Mouse (Mus musculus): ENCODE results near the gene Cys1. TPM values are rescaled to one million over a fixed set of nuclear protein-coding genes. Genes with fewer than 3 reads are reported as not detected.

Cys1 gene
- polyA plus RNA-seq, 1 experiment from 2014 or later = 1.2 TPM

GRCm38 (mm10) chr12:24710672-24711071 is 29.1 kb upstream of the Cys1 start:
- H3K4me1 ChIP-seq (replicated peaks; ENCODE audit: control insufficient read depth, insufficient read depth, low read length) = no peaks in the 10 kb centered on the region
- H3K27me3 ChIP-seq (ENCODE audit: control insufficient read depth, insufficient read depth, low read length) = no peaks in the 10 kb centered on the region
- 76% methylated on average over 5 of the region's 5 CpGs for WGBS
- no peak overlapping the region for H3K9ac ChIP-seq (ENCODE audit: low read depth, low read length)
- H3K9me3 ChIP-seq (ENCODE audit: control insufficient read depth, low read length) = no peaks in the 10 kb centered on the region
- H3K27ac ChIP-seq (ENCODE audit: low read depth, low read length) = no peak overlapping the region
- peaks cover 9% of the 10 kb centered on the region for H3K36me3 ChIP-seq (ENCODE audit: control insufficient read depth, insufficient read depth, low read length)
- peak overlapping the region; percentile 75 for H3K4me3 ChIP-seq (ENCODE audit: low read depth, low read length)
- DNase-seq (ENCODE audit: low spot score) (peak; percentile 65), ATAC-seq (ENCODE audit: low FRiP score) (no peak)
- peak overlapping the region; percentile 16; the same call in 1 of the 2 replicates for H3K4me2 ChIP-seq (replicated peaks; ENCODE audit: low read depth, low read length)

GRCm38 (mm10) chr12:24709831-24710508 is 28.4 kb upstream of the Cys1 start:
- Histone ChIP-seq H3K4me3 (ENCODE audit: low read depth, low read length) (peak overlapping the region; percentile 75), H3K36me3 (ENCODE audit: control insufficient read depth, insufficient read depth, low read length) (peaks cover 9% of the 10 kb centered on the region), H3K27me3 (ENCODE audit: control insufficient read depth, insufficient read depth, low read length) (no peaks in the 10 kb centered on the region), H3K9ac (ENCODE audit: low read depth, low read length) (peak overlapping the region; percentile 77), H3K4me1 (replicated peaks; ENCODE audit: control insufficient read depth, insufficient read depth, low read length) (no peaks in the 10 kb centered on the region), H3K9me3 (ENCODE audit: control insufficient read depth, low read length) (no peaks in the 10 kb centered on the region), H3K4me2 (replicated peaks; ENCODE audit: low read depth, low read length) (peak overlapping the region; percentile 76), H3K27ac (ENCODE audit: low read depth, low read length) (no peak overlapping the region)
- 39% methylated on average over 5 of the region's 5 CpGs for WGBS
- DNase-seq (ENCODE audit: low spot score) (peak; percentile 80), ATAC-seq (ENCODE audit: low FRiP score) (no peak)

- DNase-seq (ENCODE audit: low spot score) (peak; percentile 38), ATAC-seq (ENCODE audit: low FRiP score) (no peak)
- H3K9ac ChIP-seq (ENCODE audit: low read depth, low read length) = peak overlapping the region; percentile 77
- H3K4me1 ChIP-seq (replicated peaks; ENCODE audit: control insufficient read depth, insufficient read depth, low read length) = no peaks in the 10 kb centered on the region
- H3K36me3 ChIP-seq (ENCODE audit: control insufficient read depth, insufficient read depth, low read length) = peaks cover 9% of the 10 kb centered on the region
- WGBS = 25% methylated on average over 6 of the region's 6 CpGs
- no peaks in the 10 kb centered on the region for H3K27me3 ChIP-seq (ENCODE audit: control insufficient read depth, insufficient read depth, low read length)
- H3K9me3 ChIP-seq (ENCODE audit: control insufficient read depth, low read length) = no peaks in the 10 kb centered on the region
- no peak overlapping the region for H3K27ac ChIP-seq (ENCODE audit: low read depth, low read length)
- peak overlapping the region; percentile 76 for H3K4me2 ChIP-seq (replicated peaks; ENCODE audit: low read depth, low read length)
- H3K4me3 ChIP-seq (ENCODE audit: low read depth, low read length) = peak overlapping the region; percentile 75
Observed at GRCm38 (mm10) chr12:24709409-24709808, 27.8 kb upstream of the Cys1 start.

GRCm38 (mm10) chr12:24708824-24709218 is 27.2 kb upstream of the Cys1 start:
- DNase-seq (ENCODE audit: low spot score) (no peak), ATAC-seq (ENCODE audit: low FRiP score) (no peak)
- Histone ChIP-seq H3K4me2 (replicated peaks; ENCODE audit: low read depth, low read length) (peak overlapping the region; percentile 76), H3K4me1 (replicated peaks; ENCODE audit: control insufficient read depth, insufficient read depth, low read length) (no peaks in the 10 kb centered on the region), H3K9ac (ENCODE audit: low read depth, low read length) (peak overlapping the region; percentile 77), H3K9me3 (ENCODE audit: control insufficient read depth, low read length) (no peaks in the 10 kb centered on the region), H3K36me3 (ENCODE audit: control insufficient read depth, insufficient read depth, low read length) (peaks cover 9% of the 10 kb centered on the region), H3K27ac (ENCODE audit: low read depth, low read length) (no peak overlapping the region), H3K27me3 (ENCODE audit: control insufficient read depth, insufficient read depth, low read length) (no peaks in the 10 kb centered on the region), H3K4me3 (ENCODE audit: low read depth, low read length) (peak overlapping the region; percentile 75)
- WGBS = under 1% methylated on average over 17 of the region's 17 CpGs

GRCm38 (mm10) chr12:24707954-24708823 is 26.6 kb upstream of the Cys1 start, which contains the start of gene Rrm2:
Gene Rrm2 (plus strand): TSS chr12:24708241.
- H3K4me3 ChIP-seq (ENCODE audit: low read depth, low read length) = peak within 1 kb of the TSS; percentile 75
- H3K27ac ChIP-seq (ENCODE audit: low read depth, low read length) = peak within 1 kb of the TSS; percentile 70
- peaks cover 9% of the 10 kb centered on the region for H3K36me3 ChIP-seq (ENCODE audit: control insufficient read depth, insufficient read depth, low read length)
- peak within 1 kb of the TSS; percentile 76 for H3K4me2 ChIP-seq (replicated peaks; ENCODE audit: low read depth, low read length)
- H3K9ac ChIP-seq (ENCODE audit: low read depth, low read length) = peak within 1 kb of the TSS; percentile 77
- no peaks in the 10 kb centered on the region for H3K4me1 ChIP-seq (replicated peaks; ENCODE audit: control insufficient read depth, insufficient read depth, low read length)
- H3K9me3 ChIP-seq (ENCODE audit: control insufficient read depth, low read length) = no peaks in the 10 kb centered on the region
- ATAC-seq (ENCODE audit: low FRiP score) (peak; percentile 91), DNase-seq (ENCODE audit: low spot score) (peak; percentile 98)
- no peaks in the 10 kb centered on the region for H3K27me3 ChIP-seq (ENCODE audit: control insufficient read depth, insufficient read depth, low read length)
- under 1% methylated on average over 82 of the region's 83 CpGs for WGBS

GRCm38 (mm10) chr12:24707480-24707802 is 25.8 kb upstream of the Cys1 start:
- Histone ChIP-seq H3K36me3 (ENCODE audit: control insufficient read depth, insufficient read depth, low read length) (peaks cover 7% of the 10 kb centered on the region), H3K4me3 (ENCODE audit: low read depth, low read length) (peak overlapping the region; percentile 75), H3K27me3 (ENCODE audit: control insufficient read depth, insufficient read depth, low read length) (no peaks in the 10 kb centered on the region), H3K4me1 (replicated peaks; ENCODE audit: control insufficient read depth, insufficient read depth, low read length) (no peaks in the 10 kb centered on the region), H3K4me2 (replicated peaks; ENCODE audit: low read depth, low read length) (peak overlapping the region; percentile 76), H3K9ac (ENCODE audit: low read depth, low read length) (peak overlapping the region; percentile 77), H3K9me3 (ENCODE audit: control insufficient read depth, low read length) (no peaks in the 10 kb centered on the region), H3K27ac (ENCODE audit: low read depth, low read length) (no peak overlapping the region)
- 0% methylated on average over 9 of the region's 9 CpGs for WGBS
- DNase-seq (ENCODE audit: low spot score) = no peak
- ATAC-seq (ENCODE audit: low FRiP score) = no peak

GRCm38 (mm10) chr12:24706764-24707479 is 25.3 kb upstream of the Cys1 start:
- WGBS = under 1% methylated on average over 27 of the region's 27 CpGs
- DNase-seq (ENCODE audit: low spot score) = peak; percentile 61
- Histone ChIP-seq H3K4me2 (replicated peaks; ENCODE audit: low read depth, low read length) (peak overlapping the region; percentile 76), H3K9me3 (ENCODE audit: control insufficient read depth, low read length) (no peaks in the 10 kb centered on the region), H3K4me3 (ENCODE audit: low read depth, low read length) (peak overlapping the region; percentile 75), H3K27ac (ENCODE audit: low read depth, low read length) (no peak overlapping the region), H3K36me3 (ENCODE audit: control insufficient read depth, insufficient read depth, low read length) (peaks cover 2% of the 10 kb centered on the region), H3K27me3 (ENCODE audit: control insufficient read depth, insufficient read depth, low read length) (no peaks in the 10 kb centered on the region), H3K9ac (ENCODE audit: low read depth, low read length) (peak overlapping the region; percentile 77), H3K4me1 (replicated peaks; ENCODE audit: control insufficient read depth, insufficient read depth, low read length) (no peaks in the 10 kb centered on the region)
- peak; percentile 13; the same call in 1 of the 2 replicates for ATAC-seq (ENCODE audit: low FRiP score)

- H3K36me3 ChIP-seq (ENCODE audit: control insufficient read depth, insufficient read depth, low read length) = no peaks in the 10 kb centered on the region
- no peak for ATAC-seq (ENCODE audit: low FRiP score)
- no peak for DNase-seq (ENCODE audit: low spot score)
- no peaks in the 10 kb centered on the region for H3K9me3 ChIP-seq (ENCODE audit: control insufficient read depth, low read length)
- H3K27ac ChIP-seq (ENCODE audit: low read depth, low read length) = no peak overlapping the region
- 89% methylated on average over 15 of the region's 15 CpGs for WGBS
- H3K4me1 ChIP-seq (replicated peaks; ENCODE audit: control insufficient read depth, insufficient read depth, low read length) = no peaks in the 10 kb centered on the region
- no peak overlapping the region for H3K9ac ChIP-seq (ENCODE audit: low read depth, low read length)
- H3K27me3 ChIP-seq (ENCODE audit: control insufficient read depth, insufficient read depth, low read length) = no peaks in the 10 kb centered on the region
- no peak overlapping the region for H3K4me2 ChIP-seq (replicated peaks; ENCODE audit: low read depth, low read length)
- H3K4me3 ChIP-seq (ENCODE audit: low read depth, low read length) = no peak overlapping the region
Observed at GRCm38 (mm10) chr12:24705502-24706263, 24.1 kb upstream of the Cys1 start.

Measured in hindbrain, embryonic 11.5 days (tissue).